Mouse (Mus musculus) B cell, adult 2 months (primary cell): ENCODE measurements at regions not wholly inside any gene's neighbourhood (a gene's known extent, or its start where the extent isn't known, plus 50 kb on each side); places are given as distances from the start of the nearest gene placed in this dataset.

ENCODE experiments used
- DNase-seq, 2 experiments: peaks; one replicate each; pipeline ENCODE4 v3.0.0; 2022

GRCm38 (mm10) chr14:100446130-100446529 lies 161.7 kb upstream of the Klf12 start:
- DNase-seq, result no peak

GRCm38 (mm10) chr14:100444848-100445247 lies 160.4 kb upstream of the Klf12 start:
- DNase-seq, result no peak

- DNase-seq, result no peak
These were observed 159.6 kb upstream of the Klf12 start for GRCm38 (mm10) chr14:100444099-100444498.

GRCm38 (mm10) chr14:100437552-100437951 lies 153.1 kb upstream of the Klf12 start:
- DNase-seq, result no peak

- no peak for DNase-seq
These were observed 145.2 kb upstream of the Klf12 start for GRCm38 (mm10) chr14:100429662-100430061.

- no peak for DNase-seq
These were observed 141.9 kb upstream of the Klf12 start for GRCm38 (mm10) chr14:100426399-100426798.

- DNase-seq, result no peak
These were observed 139.3 kb upstream of the Klf12 start for GRCm38 (mm10) chr14:100423790-100424189.

- DNase-seq, result no peak
These were observed 137.2 kb upstream of the Klf12 start for GRCm38 (mm10) chr14:100421666-100422065.

- no peak for DNase-seq
These were observed 130.6 kb upstream of the Klf12 start for GRCm38 (mm10) chr14:100415099-100415498.

- DNase-seq, result no peak
These were observed 127.7 kb upstream of the Klf12 start for GRCm38 (mm10) chr14:100412211-100412610.

GRCm38 (mm10) chr14:100397191-100397590 lies 112.7 kb upstream of the Klf12 start:
- no peak for DNase-seq

- DNase-seq, result no peak
These were observed 90.9 kb upstream of the Klf12 start for GRCm38 (mm10) chr14:100375218-100375983.

- no peak for DNase-seq
These were observed 90.2 kb upstream of the Klf12 start for GRCm38 (mm10) chr14:100374494-100375217.

GRCm38 (mm10) chr14:100366234-100366864 lies 81.9 kb upstream of the Klf12 start:
- DNase-seq, result no peak

- DNase-seq, result no peak
These were observed 78.3 kb upstream of the Klf12 start for GRCm38 (mm10) chr14:100362786-100363185.

- no peak for DNase-seq
These were observed 77.0 kb upstream of the Klf12 start for GRCm38 (mm10) chr14:100361346-100362029.

GRCm38 (mm10) chr14:100359881-100360280 lies 75.4 kb upstream of the Klf12 start:
- DNase-seq, result no peak

- no peak for DNase-seq
These were observed 72.7 kb upstream of the Klf12 start for GRCm38 (mm10) chr14:100357131-100357530.

- no peak for DNase-seq
These were observed 69.0 kb upstream of the Klf12 start for GRCm38 (mm10) chr14:100353508-100353907.

- DNase-seq, result no peak
These were observed 68.5 kb upstream of the Klf12 start for GRCm38 (mm10) chr14:100352961-100353452.

- DNase-seq, result no peak
These were observed 66.5 kb upstream of the Klf12 start for GRCm38 (mm10) chr14:100351004-100351403.

GRCm38 (mm10) chr14:100350021-100350790 lies 65.7 kb upstream of the Klf12 start:
- DNase-seq, result no peak
